In genomic region chr11:120231379-120231778, GRCm38 (mm10) we compare ENCODE assay signal across 8 mouse cellular contexts. TPM values are rescaled to one million over a fixed set of nuclear protein-coding genes. Genes with fewer than 3 reads are reported as not detected.
A peak's percentile ranks its signal among the peaks of the same experiment; 100 is the strongest.
DNase-seq lines count a peak whose midpoint lies in the region; ATAC-seq lines count a peak whose summit lies in the region.

No protein-coding gene starts in this region.

- H3K4me1 ChIP-seq in intestine, embryonic 14.5 days (replicated peaks; ENCODE audit: control insufficient read depth, insufficient read depth, low read length): peaks cover 42% of the 10 kb centered on the region

- DNase-seq in adrenal gland, adult 18-20 months (ENCODE audit: low spot score in 2 of 2): peak; percentile 99
- DNase-seq in embryo, embryonic 10.5 days (ENCODE audit: low spot score): peak; percentile 100
- peak; percentile 100 for DNase-seq in gastrocnemius, postnatal 14 days
- peak; percentile 100 for DNase-seq in intestine, embryonic 14.5 days (ENCODE audit: low spot score)
- DNase-seq in left cerebral cortex, postnatal 14 days (ENCODE audit: low spot score in 2 of 2): peak; percentile 100
- DNase-seq in mesoderm, embryonic 11.5 days (ENCODE audit: low read depth, low spot score): peak; percentile 100
- peak; percentile 99 for DNase-seq in right cerebral cortex, postnatal 36 days (ENCODE audit: low spot score in 2 of 2)
- DNase-seq in yolk sac, embryonic 10.5 days (ENCODE audit: low spot score): peak; percentile 99

- H3K27ac ChIP-seq in intestine, embryonic 14.5 days (ENCODE audit: low read depth): peak overlapping the region; percentile 93

- no peaks in the 10 kb centered on the region for H3K9me3 ChIP-seq in intestine, embryonic 14.5 days (ENCODE audit: control insufficient read depth, low read length)

- H3K4me3 ChIP-seq in intestine, embryonic 14.5 days (ENCODE audit: low read depth, low read length): peak overlapping the region; percentile 58

- no peaks in the 10 kb centered on the region for H3K36me3 ChIP-seq in intestine, embryonic 14.5 days (ENCODE audit: control insufficient read depth, insufficient read depth, low read length)

- peak overlapping the region; percentile 99 for H3K9ac ChIP-seq in intestine, embryonic 14.5 days (ENCODE audit: low read length)

- under 1% methylated on average over 27 of the region's 27 CpGs for whole genome bisulfite sequencing in intestine, embryonic 14.5 days

- intact Hi-C loops in gastrocnemius, postnatal 14 days (cut with DNase I; ENCODE audit: low total_unique reads): no loop called here
- intact Hi-C loops in left cerebral cortex, postnatal 14 days (cut with DNase I): no loop called here

- peak overlapping the region; percentile 99 for H3K4me2 ChIP-seq in intestine, embryonic 14.5 days (ENCODE audit: low read length)

- no peaks in the 10 kb centered on the region for H3K27me3 ChIP-seq in intestine, embryonic 14.5 days (replicated peaks; ENCODE audit: control insufficient read depth, insufficient read depth, low read length)

- peak; percentile 77 for ATAC-seq in intestine, embryonic 14.5 days (replicated peaks; ENCODE audit: low FRiP score, low TSS enrichment, low read depth)

RNA-seq across cellular contexts. Expression of gene Bahcc1, which starts 1.4 kb away (rescaled TPM):
- 1 to 10 TPM; 7.8 to 8.9 TPM for total RNA-seq in adrenal gland, adult 18-20 months (2021)
- total RNA-seq in gastrocnemius, postnatal 14 days (2021): 1 to 10 TPM; 3.4 to 8.1 TPM
- 12.1 and 12.7 TPM in 2 replicates for polyA plus RNA-seq in intestine, embryonic 14.5 days (2014; fragmentation: Nextera tagmentation; extraction: Ambion mirVana)
- 10 to 100 TPM; 16.4 to 17.6 TPM for total RNA-seq in left cerebral cortex, postnatal 14 days (2021)

Comparison
In these comparisons a context has a peak if more than half of its experiments do, and no peak if none do; other contexts are left out.
1. Peak in every context shown above with its lines: DNase-seq, ATAC-seq, H3K4me3 ChIP-seq and H3K27ac ChIP-seq.